Comparison of ENCODE assay signal across 23 mouse cellular contexts in the genomic region with DNA sequence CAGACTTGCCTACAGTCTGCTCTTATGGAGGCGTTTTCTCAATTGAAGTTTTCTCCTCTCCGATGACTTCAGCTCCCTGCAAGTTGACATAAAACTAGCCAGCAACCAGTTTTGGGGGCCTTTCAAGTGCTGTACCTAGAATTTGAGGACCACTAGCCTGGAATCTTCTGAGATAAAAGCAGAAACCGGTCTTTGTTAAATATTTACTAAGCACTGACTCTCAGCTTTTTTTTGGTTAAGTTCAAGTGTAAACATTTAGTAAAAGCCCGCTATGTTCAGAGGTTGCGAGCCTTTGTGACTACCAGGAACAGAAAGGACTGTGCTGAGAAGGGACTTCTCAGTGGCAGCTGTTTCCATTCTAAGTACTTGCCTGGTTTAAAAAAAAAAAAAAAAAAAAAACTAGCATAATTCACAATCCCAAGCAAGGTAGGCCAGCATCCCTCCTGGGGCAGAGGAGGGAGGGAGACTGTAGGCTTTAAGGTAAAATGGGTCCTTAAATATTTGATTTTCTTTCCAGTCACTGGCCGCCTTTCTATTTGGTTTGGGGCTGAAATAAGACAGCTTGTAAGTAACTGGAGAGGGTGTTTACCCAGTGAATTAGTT.
DNase-seq lines count a peak whose midpoint lies in the region; ATAC-seq and TF ChIP-seq lines count a peak whose summit lies in the region.
"Had no signal": no experiment of that assay in that cellular context is flagged by ENCODE, and none has a peak within 500 bp of the region (broad histone marks: within the 10 kb centered on the region; RNA-seq: fewer than 3 reads in every experiment).

No protein-coding gene starts in this region.

- peaks cover 26% of the 10 kb centered on the region for H3K4me1 ChIP-seq in midbrain, embryonic 10.5 days
- 0 out of 2 replicates have a peak, but pooled peaks cover 3% of the 10 kb centered on the region for H3K4me1 ChIP-seq in midbrain, postnatal 0 days (ENCODE audit: insufficient read depth, low read length)
- H3K4me1 ChIP-seq in limb, embryonic 12.5 days (replicated peaks) = peaks cover 9% of the 10 kb centered on the region
- no peaks in the 10 kb centered on the region; the same call in 1 of the 2 replicates for H3K4me1 ChIP-seq in stomach, embryonic 16.5 days (ENCODE audit: control insufficient read depth, insufficient read depth, low read length)
- no peaks in the 10 kb centered on the region for H3K4me1 ChIP-seq in liver, embryonic 12.5 days
- H3K4me1 ChIP-seq: intestine, embryonic 15.5 days; liver, embryonic 15.5 days had no signal

- no peaks in the 10 kb centered on the region for H3K9me3 ChIP-seq in midbrain, embryonic 10.5 days (replicated peaks)
- no peaks in the 10 kb centered on the region for H3K9me3 ChIP-seq in midbrain, postnatal 0 days (ENCODE audit: low read length)
- H3K9me3 ChIP-seq in limb, embryonic 12.5 days = no peaks in the 10 kb centered on the region
- no peaks in the 10 kb centered on the region for H3K9me3 ChIP-seq in stomach, embryonic 16.5 days (replicated peaks; ENCODE audit: control insufficient read depth, low read length)
- 0 out of 2 replicates have a peak, but pooled peaks cover 6% of the 10 kb centered on the region for H3K9me3 ChIP-seq in liver, embryonic 12.5 days (replicated peaks)
- H3K9me3 ChIP-seq: hindbrain, embryonic 15.5 days; intestine, embryonic 15.5 days; liver, embryonic 15.5 days had no signal

- DNase-seq in embryo, embryonic 11 days = peak; percentile 16
- no peak for DNase-seq in embryo, embryonic 9.5 days (ENCODE audit: extremely low spot score)
- no peak for DNase-seq in midbrain, embryonic 10.5 days (ENCODE audit: low spot score)
- DNase-seq in midbrain, postnatal 0 days (ENCODE audit: low spot score) = no peak
- DNase-seq in left cerebral cortex, adult 2 months (ENCODE audit: extremely low spot score in 1 of 2, low spot score in 2 of 2) = no peak
- DNase-seq: adrenal gland, postnatal 25 days; cerebellum, adult 11 months; cerebellum, postnatal 25 days; gastrocnemius, postnatal 14 days; heart, adult 18-20 months; heart, postnatal 4 days; kidney, adult 9 months; kidney, postnatal 36 days; lung, postnatal 4 days; thymus, postnatal 14 days had no signal

- no peak overlapping the region for H3K9ac ChIP-seq in midbrain, postnatal 0 days (replicated peaks; ENCODE audit: low read length, poor library complexity, severe bottlenecking)
- H3K9ac ChIP-seq in limb, embryonic 12.5 days (replicated peaks) = no peak overlapping the region
- H3K9ac ChIP-seq in stomach, embryonic 16.5 days (ENCODE audit: low read length) = no peak overlapping the region
- H3K9ac ChIP-seq in liver, embryonic 12.5 days = no peak overlapping the region
- H3K9ac ChIP-seq: hindbrain, embryonic 15.5 days; intestine, embryonic 15.5 days; liver, embryonic 15.5 days had no signal

- H3K4me3 ChIP-seq in midbrain, embryonic 10.5 days = peak overlapping the region; percentile 32
- no peak overlapping the region for H3K4me3 ChIP-seq in midbrain, postnatal 0 days (ENCODE audit: low read depth, low read length)
- no peak overlapping the region for H3K4me3 ChIP-seq in limb, embryonic 12.5 days (replicated peaks)
- H3K4me3 ChIP-seq in stomach, embryonic 16.5 days (replicated peaks; ENCODE audit: low read length) = no peak overlapping the region
- no peak overlapping the region for H3K4me3 ChIP-seq in liver, embryonic 12.5 days
- no peak overlapping the region for H3K4me3 ChIP-seq in left cerebral cortex, adult 2 months
- H3K4me3 ChIP-seq: hindbrain, embryonic 15.5 days; intestine, embryonic 15.5 days; liver, embryonic 15.5 days had no signal

- TF ChIP-seq CTCF in midbrain, postnatal 0 days (IDR thresholded peaks at IDR 0.05) = no peak
- no peak for TF ChIP-seq CTCF in left cerebral cortex, adult 2 months (IDR thresholded peaks at IDR 0.05)

- no peak for ATAC-seq in midbrain, postnatal 0 days (ENCODE audit: low FRiP score)
- ATAC-seq in limb, embryonic 12.5 days (ENCODE audit: insufficient number of reproducible peaks, insufficient read depth, low FRiP score, low TSS enrichment, low read depth) = no peak
- peak; percentile 40; the same call in 1 of the 2 replicates for ATAC-seq in stomach, embryonic 16.5 days (ENCODE audit: insufficient read depth, low FRiP score)
- no peak for ATAC-seq in liver, embryonic 12.5 days
- ATAC-seq: activated CD4-positive, CD25-positive, alpha-beta regulatory T cell, adult 4 months; intestine, embryonic 15.5 days had no signal

- WGBS in midbrain, embryonic 10.5 days = 43% methylated on average over 6 of the region's 6 CpGs
- WGBS in midbrain, postnatal 0 days = 46% methylated on average over 6 of the region's 6 CpGs
- 51% methylated on average over 6 of the region's 6 CpGs for WGBS in limb, embryonic 12.5 days
- WGBS in stomach, embryonic 16.5 days = 39% methylated on average over 6 of the region's 6 CpGs
- WGBS in liver, embryonic 12.5 days (ENCODE audit: insufficient replicate concordance) = 59% methylated on average over 6 of the region's 6 CpGs

- peaks cover 93% of the 10 kb centered on the region for H3K27me3 ChIP-seq in midbrain, embryonic 10.5 days (ENCODE audit: low read depth, poor library complexity, severe bottlenecking)
- no peaks in the 10 kb centered on the region for H3K27me3 ChIP-seq in midbrain, postnatal 0 days (ENCODE audit: insufficient read depth, low read length)
- no peaks in the 10 kb centered on the region for H3K27me3 ChIP-seq in limb, embryonic 12.5 days
- no peaks in the 10 kb centered on the region for H3K27me3 ChIP-seq in stomach, embryonic 16.5 days (ENCODE audit: control insufficient read depth, insufficient read depth, low read length)
- no peaks in the 10 kb centered on the region for H3K27me3 ChIP-seq in liver, embryonic 12.5 days (replicated peaks)
- H3K27me3 ChIP-seq: intestine, embryonic 15.5 days; liver, embryonic 15.5 days had no signal

- intact Hi-C loops in left cerebral cortex, adult 2 months (cut with DNase I) = no loop called here

- H3K27ac ChIP-seq in midbrain, embryonic 10.5 days (replicated peaks) = peak overlapping the region; percentile 75; the same call in 1 of the 2 replicates
- H3K27ac ChIP-seq in midbrain, postnatal 0 days (ENCODE audit: low read depth, low read length) = no peak overlapping the region
- peak overlapping the region; percentile 51; the same call in 1 of the 2 replicates for H3K27ac ChIP-seq in limb, embryonic 12.5 days
- H3K27ac ChIP-seq in stomach, embryonic 16.5 days (ENCODE audit: low read length) = no peak overlapping the region
- no peak overlapping the region for H3K27ac ChIP-seq in liver, embryonic 12.5 days
- H3K27ac ChIP-seq in left cerebral cortex, adult 2 months = no peak overlapping the region
- H3K27ac ChIP-seq: hindbrain, embryonic 15.5 days; intestine, embryonic 15.5 days; liver, embryonic 15.5 days had no signal

- H3K36me3 ChIP-seq in midbrain, embryonic 10.5 days = no peaks in the 10 kb centered on the region
- no peaks in the 10 kb centered on the region for H3K36me3 ChIP-seq in midbrain, postnatal 0 days (ENCODE audit: insufficient read depth, low read length)
- no peaks in the 10 kb centered on the region for H3K36me3 ChIP-seq in limb, embryonic 12.5 days
- H3K36me3 ChIP-seq in stomach, embryonic 16.5 days (ENCODE audit: control insufficient read depth, insufficient read depth, low read length) = no peaks in the 10 kb centered on the region
- no peaks in the 10 kb centered on the region for H3K36me3 ChIP-seq in liver, embryonic 12.5 days
- H3K36me3 ChIP-seq: G1E; hindbrain, embryonic 15.5 days; intestine, embryonic 15.5 days; liver, embryonic 15.5 days had no signal

- H3K4me2 ChIP-seq in midbrain, postnatal 0 days (ENCODE audit: low read depth, low read length, poor library complexity, severe bottlenecking) = no peak overlapping the region
- H3K4me2 ChIP-seq in limb, embryonic 12.5 days = no peak overlapping the region; the same call in 1 of the 2 replicates
- H3K4me2 ChIP-seq in stomach, embryonic 16.5 days (ENCODE audit: low read depth, low read length) = no peak overlapping the region
- no peak overlapping the region for H3K4me2 ChIP-seq in liver, embryonic 12.5 days
- H3K4me2 ChIP-seq: hindbrain, embryonic 15.5 days; intestine, embryonic 15.5 days; liver, embryonic 15.5 days had no signal

Comparison
In these comparisons a context has a peak if more than half of its experiments do, and no peak if none do; other contexts are left out.
1. H3K27ac ChIP-seq: peak in midbrain, embryonic 10.5 days (single experiment) and limb, embryonic 12.5 days (single experiment); none in midbrain, postnatal 0 days (single experiment), stomach, embryonic 16.5 days (single experiment), liver, embryonic 12.5 days (single experiment) and left cerebral cortex, adult 2 months (single experiment).